Mouse (Mus musculus) cerebellum, postnatal 4 days (tissue): ENCODE data around the gene Rnf144b.

Source experiments
- DNase-seq, 2 experiments: peaks; one replicate each; pipeline ENCODE4 v3.0.0; 2022; ENCODE audit warnings: low spot score in 2 of 2, mixed read lengths in 1 of 2

Rnf144b gene

GRCm38 (mm10) chr13:47124449-47124848 is 2.0 kb downstream of the Rnf144b start:
- no peak for DNase-seq

DNA sequence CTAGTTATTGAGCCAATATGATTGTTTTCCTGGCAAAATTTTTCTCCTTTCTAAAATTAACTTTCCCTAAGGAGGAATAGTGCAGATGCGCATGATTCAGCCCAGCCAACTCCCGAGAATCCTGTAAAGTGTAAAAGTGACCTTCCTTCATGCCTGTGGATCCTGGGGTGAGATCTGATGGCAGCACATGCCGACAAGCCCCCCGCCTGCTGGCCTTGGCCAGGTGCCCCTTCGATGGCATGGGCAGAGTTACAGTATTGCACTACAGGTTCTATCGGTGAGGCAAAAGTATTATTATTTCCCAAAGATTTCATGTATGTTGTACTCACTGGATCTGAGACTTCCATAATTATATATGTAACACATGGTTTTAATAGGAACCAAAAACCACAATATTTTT is 2.5 kb downstream of the Rnf144b start:
- DNase-seq = no peak

- no peak for DNase-seq
These were observed 3.1 kb downstream of the Rnf144b start for GRCm38 (mm10) chr13:47125595-47125994.

GRCm38 (mm10) chr13:47129090-47129489 is 6.6 kb downstream of the Rnf144b start:
- no peak for DNase-seq

DNA sequence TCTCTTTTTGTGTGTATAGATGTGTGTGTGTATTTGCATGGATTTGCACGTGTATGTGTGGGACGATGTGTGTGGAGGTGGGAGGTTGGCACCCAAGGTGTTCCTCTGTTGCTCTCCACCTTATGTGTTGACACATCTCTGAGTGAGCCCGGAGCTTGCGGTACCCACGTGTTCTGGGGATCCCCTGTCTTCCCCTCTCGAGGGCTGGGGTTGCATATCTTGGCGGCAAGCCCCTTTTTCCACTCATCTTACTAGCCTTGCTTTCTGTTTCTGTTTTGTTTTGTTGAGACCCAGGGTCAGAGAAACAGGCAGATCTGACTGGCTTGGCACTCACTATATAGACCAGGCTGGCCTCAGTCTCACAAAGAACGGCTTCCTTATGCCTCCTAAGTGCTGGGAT is 10.6 kb downstream of the Rnf144b start:
- DNase-seq = no peak

- no peak for DNase-seq
These were observed 12.4 kb downstream of the Rnf144b start for GRCm38 (mm10) chr13:47134836-47135235.

DNA sequence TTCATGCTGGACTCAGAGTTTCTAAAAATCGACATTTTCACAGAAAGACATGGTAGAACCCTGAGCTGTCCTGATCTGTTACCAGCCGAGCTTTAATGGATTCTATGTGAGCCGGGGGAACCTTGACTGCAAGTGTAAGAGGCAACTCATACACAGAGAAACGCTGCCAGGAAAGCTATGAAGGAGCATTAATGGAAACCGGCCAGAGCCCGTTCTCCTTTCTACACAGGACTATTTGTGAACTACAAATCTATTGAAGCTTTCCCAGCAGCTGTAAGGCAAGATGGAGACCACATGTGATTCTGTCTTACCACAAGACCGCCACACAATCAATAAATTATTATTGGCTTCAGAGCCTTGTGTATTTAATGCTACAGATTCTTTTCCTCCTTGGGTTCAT is 13.3 kb downstream of the Rnf144b start:
- no peak for DNase-seq

DNA sequence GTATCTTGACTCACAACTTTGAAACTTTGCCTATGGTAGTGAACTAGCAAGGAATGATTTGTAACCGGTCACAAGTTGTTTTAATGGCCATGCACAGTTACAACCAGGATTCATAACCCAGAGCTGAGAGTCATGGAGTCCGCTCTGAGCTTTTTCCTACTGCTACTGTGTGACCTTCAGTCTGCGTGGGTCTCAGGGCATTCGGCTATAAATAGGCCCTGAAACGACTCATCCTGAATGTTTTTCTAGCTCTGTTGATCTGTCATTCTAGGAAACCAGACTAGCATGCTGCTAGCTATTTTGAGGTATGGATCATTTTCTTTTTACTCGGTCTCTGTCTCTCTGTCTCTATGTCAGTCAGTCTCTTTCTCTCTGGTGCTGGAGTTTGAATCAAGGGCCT is 20.3 kb downstream of the Rnf144b start:
- DNase-seq = no peak

- no peak for DNase-seq
These were observed 23.5 kb downstream of the Rnf144b start for GRCm38 (mm10) chr13:47145939-47146338.

GRCm38 (mm10) chr13:47146388-47146787 is 23.9 kb downstream of the Rnf144b start:
- no peak for DNase-seq

DNA sequence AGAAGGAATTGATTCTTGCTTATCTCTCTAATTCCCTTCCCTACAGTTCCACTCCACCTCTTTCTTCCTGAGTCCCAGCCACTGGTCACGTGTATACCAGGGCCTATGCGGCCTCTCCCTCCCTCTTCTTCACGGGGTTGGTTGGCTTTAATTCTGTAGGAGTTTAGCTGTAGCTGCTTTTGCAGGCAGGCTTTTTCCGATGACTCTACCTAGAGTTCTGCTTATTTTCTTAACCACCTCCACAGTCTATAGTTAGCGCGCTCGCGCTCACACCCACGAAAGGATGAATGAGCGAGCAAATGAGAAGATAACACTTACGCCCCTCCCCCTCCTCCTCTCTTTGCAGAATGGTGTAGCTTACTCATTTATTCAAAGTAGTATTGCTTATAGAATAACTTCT is 26.1 kb downstream of the Rnf144b start:
- DNase-seq = no peak

GRCm38 (mm10) chr13:47149993-47150392 is 27.5 kb downstream of the Rnf144b start:
- DNase-seq = no peak

DNA sequence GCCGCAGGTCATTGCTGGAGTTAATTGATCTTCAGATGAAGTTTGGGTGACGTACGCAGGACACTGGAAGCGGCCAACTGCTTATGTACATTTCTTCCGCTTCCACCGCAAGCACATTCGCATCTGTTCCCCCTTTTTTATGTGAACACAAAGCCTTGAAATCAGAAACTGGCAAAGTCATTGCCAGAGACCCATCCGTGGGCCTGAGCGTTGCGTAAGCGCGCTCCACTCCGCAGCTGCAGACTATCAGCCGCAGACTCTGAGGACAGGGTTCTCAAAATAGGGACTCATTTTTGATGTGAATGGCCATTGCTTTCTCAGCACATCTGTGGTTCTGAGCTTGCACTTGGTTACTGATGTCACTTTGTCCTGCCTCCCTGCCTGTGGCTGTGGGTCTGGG is 28.6 kb downstream of the Rnf144b start:
- DNase-seq = no peak

DNA sequence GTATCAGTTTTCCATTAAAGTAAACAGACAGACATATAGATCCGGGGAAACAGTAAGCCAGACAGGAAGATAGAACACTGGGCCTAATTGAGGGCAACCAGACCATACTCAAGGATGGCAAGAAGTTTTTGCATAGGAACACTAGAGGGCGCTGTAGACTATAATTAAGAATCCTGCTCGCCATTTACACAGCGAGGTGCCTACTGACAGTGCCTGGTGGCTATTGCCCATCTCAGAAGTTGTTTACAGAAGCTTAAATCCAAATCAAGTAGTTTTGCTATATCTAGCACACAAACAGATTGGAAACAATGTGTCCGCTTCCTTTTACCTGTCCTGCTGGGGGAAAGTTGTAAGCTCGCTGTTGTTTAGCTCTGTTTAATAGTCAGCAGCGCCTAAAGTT is 29.9 kb downstream of the Rnf144b start:
- peak in 1 of 2 experiments; percentile 41 for DNase-seq

DNA sequence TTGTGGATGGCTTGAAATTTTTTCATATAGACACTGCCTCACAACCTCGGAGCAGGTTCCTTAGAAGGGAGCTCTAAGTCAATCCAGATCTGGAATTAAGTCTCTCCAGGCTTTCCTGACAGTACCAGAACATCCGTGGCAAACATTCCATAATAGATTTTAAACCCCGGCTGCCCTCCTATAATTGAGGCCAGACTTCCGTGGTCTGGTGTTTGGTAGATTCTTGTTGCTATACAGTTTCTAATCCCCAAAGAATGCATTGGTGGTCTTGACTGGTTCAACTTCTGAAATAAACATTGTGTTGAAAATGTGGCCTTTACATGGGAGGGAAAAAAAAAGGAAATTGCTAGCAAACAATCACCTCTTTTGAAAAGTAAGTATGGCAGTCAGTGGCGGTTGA is 30.8 kb downstream of the Rnf144b start:
- DNase-seq = no peak

GRCm38 (mm10) chr13:47154866-47155265 is 32.4 kb downstream of the Rnf144b start:
- DNase-seq = no peak

- DNase-seq = no peak
These were observed 34.4 kb downstream of the Rnf144b start for GRCm38 (mm10) chr13:47156841-47157240.

- DNase-seq = no peak
These were observed 39.5 kb downstream of the Rnf144b start for GRCm38 (mm10) chr13:47162001-47162400.

DNA sequence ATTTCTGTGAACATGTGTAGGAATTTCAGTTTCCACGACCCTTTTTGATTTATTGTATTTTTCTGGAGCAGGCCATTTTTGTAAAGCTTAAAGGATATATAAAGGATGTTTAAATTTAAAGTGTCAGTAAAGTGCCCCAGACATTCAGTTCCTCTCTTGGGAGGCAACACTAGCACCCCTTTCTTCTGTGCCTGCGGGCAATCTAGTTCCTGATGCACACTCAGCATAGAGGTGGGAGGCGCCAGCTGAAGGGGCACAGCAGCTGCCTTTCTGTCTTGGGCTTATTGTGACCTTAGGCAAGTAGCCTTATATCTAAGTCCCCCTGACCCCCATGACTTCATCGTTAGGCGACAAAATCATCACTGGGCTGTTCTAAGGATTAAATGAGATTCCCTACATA is 42.3 kb downstream of the Rnf144b start:
- DNase-seq = no peak

- no peak for DNase-seq
These were observed 42.8 kb downstream of the Rnf144b start for GRCm38 (mm10) chr13:47165261-47165660.

DNA sequence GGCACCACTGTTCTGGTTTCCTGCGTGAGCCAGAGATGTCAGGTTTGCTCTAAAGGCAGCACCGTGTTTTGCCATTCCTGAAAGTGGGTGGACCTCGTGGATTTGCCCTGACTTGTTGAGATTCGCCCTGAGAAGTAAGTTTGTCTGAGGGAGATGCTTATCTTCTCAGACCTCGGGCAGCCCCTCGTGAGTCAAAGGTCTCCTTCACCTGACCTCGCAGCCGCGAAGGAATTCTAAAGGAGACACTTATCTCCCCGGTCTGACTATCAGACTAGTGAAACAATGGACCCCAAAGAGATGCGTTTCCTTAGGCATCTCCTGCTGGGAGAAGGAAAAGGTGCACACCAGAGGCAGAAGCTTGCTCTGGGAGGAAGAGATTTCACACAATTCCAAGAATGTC is 46.0 kb downstream of the Rnf144b start:
- no peak for DNase-seq

DNA sequence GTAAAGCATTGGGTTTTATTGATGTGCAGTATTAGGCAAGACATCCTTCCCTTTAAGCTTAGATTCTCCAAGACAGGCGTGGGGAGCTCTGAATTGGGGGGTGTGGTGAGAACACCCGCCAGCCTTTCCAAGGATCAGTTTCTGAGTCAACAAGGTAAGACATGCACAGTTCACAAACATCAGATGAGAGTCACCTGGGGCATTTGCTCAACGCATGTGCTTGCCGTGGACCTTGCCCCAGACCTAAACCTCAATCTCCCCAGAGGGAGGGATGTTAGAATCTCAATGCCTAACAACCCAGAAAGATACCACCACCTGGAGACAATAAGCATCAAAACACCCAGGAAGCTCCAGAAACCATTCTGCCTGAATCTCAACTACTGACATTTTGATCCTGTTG is 47.6 kb downstream of the Rnf144b start:
- no peak for DNase-seq

DNA sequence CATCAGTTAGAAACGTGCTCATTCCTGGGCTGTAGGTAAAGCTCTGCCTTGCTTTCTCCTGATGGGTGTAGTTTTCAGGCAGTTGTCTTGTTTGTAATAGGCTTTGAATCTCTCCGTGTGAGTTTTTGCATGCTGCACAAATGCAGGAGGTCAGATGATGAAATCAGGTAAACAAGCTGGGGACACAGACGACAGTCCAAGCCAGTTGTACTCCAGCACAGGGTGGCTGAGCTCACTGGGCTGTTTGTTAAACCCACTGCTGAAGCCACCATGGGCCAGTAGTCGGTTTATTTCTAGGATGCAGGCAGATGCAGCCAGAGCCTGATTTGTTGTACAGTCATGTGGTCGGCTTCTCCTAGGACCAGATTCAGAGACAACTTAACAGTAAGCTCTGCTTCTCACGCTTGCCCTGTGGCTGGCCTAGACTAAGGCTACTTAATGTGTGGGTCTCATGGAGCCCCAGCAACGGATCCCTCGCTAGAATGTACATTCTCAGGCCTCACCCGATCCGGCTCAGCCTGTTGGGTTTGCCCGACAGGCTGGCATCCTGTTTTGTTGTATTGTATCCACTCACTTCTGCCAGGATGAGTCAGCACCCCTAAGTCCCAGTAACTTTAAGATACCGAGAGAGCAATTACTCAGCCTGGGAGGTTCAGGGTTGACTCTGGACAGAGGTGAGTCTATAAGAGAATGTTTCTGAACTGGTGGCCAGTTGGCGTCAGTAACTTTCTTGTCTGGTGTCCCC is 48.5 kb downstream of the Rnf144b start:
- no peak for DNase-seq

- DNase-seq = no peak
These were observed 50.4 kb downstream of the Rnf144b start for GRCm38 (mm10) chr13:47172891-47173290.
